Mouse (Mus musculus): ENCODE results near the gene Nrcam.
A peak's percentile ranks its signal among the peaks of the same experiment; 100 is the strongest.

Gene Nrcam

DNA sequence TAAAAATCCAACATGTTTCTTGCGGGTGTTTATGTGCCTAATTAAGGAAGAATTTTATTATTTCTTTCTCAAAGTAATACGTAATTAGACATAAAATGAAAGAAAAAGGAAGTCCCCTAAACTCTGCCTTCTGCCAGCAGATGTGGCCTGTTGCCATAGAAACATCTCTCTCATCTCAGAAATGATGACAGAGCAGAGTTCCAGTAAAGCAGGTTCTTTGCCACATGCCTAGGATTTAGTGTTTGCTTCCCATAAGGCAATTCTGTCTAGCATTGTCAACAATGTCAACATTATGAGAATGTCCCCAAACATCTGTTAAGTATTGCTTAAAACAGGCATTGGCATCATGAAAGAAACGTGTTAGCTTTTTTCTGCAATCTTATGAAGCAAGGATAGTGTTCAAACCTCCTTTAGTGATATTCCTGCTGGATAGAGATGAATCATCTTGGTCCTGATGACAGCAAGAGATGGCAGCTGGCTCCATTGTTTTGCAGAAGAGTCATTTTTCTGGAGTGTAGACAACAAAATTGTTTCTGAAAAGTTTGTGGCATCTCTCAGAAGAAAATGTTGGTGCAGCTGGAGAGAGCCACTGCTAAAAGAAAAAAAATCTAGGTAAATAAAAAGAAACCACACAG, 42.5 kb downstream of the Nrcam start:
- peak; percentile 21 for DNase-seq (ENCODE audit: low spot score)

DNA sequence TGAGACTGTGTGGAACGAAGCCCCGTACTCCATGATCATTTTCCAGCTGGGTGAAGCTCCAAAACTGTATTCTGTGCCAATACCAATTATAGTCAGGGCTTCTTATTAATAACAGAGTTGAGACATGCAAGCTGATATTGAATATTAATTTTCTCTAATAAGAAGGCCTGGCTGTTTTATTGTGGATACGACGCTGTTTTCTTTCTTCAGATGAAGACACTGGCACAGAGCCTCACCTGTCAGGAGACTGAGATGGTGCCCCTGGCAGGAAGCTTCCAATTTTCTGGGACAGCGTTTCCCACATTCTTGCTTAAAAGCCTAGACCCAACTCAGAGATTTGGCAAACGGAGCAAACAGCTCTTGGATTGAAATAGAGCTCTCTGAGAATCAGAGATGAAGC, 47.3 kb downstream of the Nrcam start:
- no peak for DNase-seq (ENCODE audit: low spot score)

DNA sequence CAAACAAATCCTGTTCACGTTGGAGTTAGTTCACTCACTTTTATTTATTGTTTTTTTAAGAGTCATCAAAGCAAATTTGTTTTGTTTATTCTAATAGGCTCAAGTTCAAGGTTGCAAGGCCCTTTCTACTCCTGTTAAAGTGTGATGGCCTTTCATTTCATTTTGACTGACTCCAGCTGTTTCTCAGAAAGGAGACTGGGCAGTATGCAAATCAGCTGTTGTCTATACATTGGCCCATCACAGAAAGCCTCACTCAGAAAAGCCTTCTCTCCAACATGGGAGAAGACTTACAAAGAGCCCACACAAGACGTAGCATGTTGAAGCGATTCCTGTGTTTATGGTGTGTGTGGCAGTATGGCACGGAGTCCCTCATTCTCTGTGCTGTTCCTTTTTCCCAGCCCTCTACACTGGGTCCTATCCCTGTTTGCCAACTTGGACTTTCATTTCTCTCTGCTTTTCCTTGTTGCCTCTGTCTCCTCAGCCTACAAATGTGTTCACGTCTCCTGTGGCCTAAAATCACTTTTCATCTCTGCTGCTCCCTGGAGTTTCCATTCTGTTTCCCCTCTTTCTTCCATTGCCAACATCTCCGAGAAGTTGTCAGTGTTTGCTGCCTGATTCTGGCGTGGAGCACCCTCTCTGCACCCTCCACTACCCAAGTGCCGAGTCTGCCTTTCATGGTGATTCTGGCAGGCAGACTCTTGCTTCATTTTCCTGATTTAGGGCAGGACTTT, 49.9 kb downstream of the Nrcam start:
- no peak for DNase-seq (ENCODE audit: low spot score)

DNA sequence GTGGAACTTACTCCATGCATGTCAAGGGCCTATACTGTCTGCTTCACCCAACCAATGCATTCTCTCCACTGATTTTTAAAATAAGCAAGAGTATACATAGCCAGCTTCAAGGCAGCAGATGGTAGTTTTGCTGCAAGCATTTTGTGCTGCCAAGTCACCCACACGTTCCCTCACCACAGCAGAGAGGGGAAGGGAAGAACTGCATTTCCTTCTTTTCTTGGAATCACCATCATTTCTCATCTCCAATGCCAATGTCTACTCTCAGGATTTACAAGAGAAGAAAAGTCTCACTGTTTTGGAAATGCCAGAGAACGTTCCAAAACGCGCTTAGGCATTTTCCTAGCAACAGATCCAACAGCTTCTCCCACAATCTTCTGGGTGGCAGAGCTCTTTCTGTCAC, 52.1 kb downstream of the Nrcam start:
- peak; percentile 68 for DNase-seq (ENCODE audit: low spot score)

DNA sequence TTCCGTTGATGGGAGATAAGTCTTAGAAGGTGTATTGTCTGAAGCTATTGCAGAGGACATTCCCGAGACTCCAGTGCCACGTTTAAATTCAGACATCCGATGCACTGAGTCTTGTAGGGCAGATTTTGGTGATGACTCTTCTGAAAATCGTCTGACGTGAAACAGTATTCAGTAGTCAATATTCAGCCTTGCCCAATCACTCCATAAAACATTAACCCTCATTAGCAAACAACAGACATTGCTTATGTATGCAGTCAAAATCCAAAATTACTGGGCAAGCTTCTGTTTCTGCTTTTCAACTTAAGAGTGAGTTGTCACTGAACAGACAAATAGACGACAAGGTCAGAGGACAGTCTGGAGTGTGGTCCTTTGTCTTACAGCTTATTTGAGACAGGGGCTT, 57.7 kb downstream of the Nrcam start:
- no peak for DNase-seq (ENCODE audit: low spot score)

DNA sequence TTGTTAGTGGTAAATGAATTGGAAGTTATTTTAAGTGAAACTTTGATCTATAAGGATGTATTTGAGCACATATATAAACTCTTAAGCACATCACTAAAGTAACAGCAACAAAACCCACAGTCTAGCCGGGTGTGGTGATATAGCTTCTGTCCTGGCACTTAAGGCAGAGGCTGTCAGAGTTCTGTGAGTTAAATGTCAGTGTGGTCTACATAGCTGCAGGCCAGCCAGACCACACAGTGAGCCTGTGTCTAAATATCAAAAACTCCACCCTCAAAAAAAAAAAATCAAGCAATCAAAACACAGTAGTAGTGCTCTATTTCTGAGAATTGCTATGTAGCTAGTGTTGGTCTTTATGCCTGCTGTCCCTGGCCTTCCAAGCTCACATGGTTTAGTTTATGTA, 59.5 kb downstream of the Nrcam start:
- no peak for DNase-seq (ENCODE audit: low spot score)

DNA sequence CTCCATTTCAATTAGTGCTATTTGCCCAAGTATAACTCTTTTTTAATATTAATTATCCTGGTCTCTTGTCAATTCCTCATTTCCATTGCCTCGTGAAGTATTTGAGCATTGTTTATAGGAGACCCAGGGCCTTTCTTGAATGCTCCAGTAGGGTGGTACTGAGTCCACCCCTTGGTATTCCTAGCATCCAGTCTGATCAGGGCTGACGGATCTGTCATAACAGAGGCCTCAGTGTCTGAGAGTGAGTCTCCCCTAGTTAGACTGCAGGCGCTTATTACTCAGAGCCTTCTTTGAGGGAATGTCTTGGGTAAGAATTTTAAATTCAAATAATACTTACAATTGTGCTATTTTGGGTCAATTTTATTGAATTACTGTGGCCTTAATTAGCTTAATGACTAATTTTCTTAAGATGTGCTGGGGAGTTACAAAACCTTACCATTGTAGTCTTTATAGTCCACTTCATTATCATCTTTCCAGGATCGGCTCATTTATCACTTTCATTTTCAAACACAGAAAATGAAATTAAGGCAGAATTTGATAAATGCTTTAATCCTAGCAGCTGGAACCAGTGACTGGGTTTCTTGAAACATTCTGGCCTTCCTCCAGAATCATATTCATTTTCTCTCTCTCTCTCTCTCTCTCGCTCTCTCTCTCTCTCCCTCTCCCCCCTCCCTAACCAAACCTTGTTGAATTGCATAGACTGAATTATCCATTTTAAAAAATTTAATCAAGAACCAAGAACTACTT, 61.9 kb downstream of the Nrcam start:
- no peak for DNase-seq (ENCODE audit: low spot score)

DNA sequence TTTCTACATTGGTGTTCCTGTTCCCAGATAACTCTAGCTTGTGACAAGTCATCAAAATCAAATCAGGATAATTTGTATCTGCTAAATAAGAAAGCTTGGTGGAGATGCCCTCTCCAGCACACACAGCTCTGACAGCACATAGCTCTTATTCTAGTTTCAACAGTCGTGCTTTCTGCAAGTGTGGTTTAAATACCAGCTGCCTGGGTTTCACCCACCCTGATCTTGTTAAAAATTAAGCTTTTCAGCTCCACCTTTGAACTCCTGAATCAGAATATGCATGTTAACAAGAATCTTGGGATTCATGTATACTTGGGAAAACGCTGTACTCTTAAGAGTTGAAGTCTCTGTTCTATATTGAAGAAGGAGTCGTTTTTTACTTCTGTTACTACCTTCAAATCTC, 66.2 kb downstream of the Nrcam start:
- DNase-seq (ENCODE audit: low spot score): no peak

DNA sequence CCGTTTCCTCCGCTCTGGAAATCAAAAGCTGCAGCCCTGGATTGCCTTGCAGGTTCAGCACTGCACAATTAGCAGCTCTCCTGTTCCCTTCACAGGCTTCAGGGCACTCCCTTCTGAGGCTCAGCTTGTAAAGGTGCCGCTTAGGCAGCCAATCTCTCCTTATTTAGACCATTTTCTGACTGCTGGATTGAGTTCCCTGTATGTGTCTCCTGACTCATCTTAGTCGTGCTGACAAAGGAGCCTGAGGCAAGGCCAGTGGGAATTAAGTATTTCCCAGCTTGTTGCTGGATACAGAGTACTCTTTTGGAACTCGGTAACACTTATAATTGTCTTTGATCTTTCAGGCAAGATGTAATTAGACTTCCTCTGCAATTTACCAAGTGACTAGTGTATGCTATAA, 69.1 kb downstream of the Nrcam start:
- no peak for DNase-seq (ENCODE audit: low spot score)

DNA sequence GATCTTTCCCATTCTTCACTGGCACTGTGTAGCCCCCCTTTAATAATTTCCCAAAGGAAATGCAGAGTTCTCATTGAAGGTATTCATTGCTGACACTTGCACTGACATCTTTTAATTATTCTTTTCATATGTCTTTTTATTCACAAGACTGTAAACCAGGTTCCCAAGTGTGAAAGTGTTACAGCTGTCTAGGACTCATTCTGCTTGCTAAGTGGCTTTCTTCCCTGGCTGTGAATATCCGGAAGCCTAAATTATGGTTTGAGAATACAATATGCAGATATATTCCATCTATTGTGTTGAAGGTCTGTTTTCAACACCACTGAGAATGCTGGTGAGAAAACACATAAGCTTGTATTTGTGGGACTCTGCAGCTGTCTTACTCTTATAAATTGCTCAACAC, 73.4 kb downstream of the Nrcam start:
- no peak for DNase-seq (ENCODE audit: low spot score)

DNA sequence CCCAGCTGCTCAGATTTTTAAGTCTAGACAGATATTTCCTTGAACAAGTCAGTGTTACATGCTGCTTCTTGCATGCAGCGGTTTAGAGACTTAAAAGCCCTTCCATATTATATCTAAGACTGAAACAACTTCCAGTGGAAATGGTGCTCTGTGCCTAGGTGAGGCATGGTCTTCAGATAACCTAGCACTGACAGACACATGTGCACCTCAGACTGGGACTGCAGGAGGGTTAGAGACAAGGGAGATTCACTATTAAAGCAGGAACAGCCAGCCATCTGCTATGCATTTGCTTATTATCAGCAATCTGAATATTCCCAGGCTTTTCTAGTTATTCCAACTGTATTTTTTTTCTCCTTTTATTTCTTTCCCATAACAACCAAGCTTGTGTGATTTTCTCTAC, 74.6 kb downstream of the Nrcam start:
- no peak for DNase-seq (ENCODE audit: low spot score)

DNA sequence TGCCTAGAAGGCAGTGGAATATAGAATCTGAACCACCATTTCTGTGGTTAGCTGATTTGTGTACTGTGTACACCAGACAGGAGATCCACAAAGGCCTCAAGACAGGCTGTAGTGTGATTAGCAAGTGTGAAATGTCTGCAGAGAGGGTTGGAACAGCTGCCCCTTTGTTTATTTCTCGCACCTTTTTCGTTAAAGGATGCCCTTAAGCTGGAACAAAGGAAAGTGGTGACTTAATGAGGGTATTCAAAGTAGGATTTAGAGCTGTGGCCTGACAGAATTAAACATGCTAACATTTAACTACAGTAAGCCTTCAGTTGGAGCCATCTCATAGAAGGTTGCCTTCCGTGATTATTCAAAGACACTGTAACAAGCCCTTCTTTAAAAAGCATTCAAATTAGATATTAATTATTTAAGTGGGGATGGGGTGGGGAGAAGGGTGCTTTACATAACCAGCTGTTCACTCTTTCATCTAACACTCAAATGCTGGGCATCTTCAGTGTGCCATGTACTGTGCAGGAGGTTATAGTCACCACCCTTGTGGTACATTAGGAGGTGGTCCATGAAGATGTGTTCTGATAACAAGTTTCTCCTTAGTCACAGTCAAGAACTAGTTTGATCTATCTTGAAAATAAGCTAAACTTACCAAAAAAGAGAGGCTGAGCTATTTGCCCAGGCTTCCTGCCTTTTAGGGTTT, 75.2 kb downstream of the Nrcam start:
- DNase-seq (ENCODE audit: low spot score): no peak

DNA sequence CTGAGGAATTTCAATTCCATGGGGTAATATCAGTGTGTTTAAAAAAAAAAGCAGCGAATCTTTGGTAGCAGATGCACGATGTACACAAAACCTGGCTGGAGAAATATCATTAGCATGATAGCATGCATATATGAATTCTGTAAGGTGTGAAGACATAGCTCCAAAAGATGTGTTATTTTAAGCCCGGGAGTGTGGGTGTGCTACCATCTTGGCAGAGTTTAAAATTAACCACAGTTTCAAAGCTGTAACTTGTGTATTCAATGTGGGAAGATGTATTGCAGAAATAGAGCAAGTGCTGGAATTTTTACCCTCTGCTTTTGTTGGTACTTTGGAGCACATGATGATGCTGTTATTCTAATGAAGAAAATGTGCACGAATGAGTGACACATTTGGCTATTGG, 81.1 kb downstream of the Nrcam start:
- peak; percentile 58 for DNase-seq (ENCODE audit: low spot score)

DNA sequence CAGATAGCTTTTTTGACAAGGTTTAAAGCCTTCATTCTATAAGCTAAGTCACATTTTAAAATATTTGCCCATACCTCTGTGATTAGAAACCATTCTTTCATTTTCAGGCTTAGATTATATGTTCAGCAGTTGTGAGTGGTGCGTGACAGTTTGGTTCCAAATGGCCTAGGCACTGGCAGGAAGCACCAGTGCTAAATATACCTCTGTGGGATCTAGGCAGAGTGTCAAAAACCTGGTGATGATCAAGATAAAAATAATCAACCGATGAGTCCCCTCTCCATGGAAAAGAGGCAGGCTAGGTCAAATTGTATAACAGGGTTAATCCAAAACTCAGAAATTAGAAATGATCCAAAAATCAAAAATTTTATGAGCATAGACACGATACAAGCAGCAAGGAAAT, 82.3 kb downstream of the Nrcam start:
- DNase-seq (ENCODE audit: low spot score): no peak

DNA sequence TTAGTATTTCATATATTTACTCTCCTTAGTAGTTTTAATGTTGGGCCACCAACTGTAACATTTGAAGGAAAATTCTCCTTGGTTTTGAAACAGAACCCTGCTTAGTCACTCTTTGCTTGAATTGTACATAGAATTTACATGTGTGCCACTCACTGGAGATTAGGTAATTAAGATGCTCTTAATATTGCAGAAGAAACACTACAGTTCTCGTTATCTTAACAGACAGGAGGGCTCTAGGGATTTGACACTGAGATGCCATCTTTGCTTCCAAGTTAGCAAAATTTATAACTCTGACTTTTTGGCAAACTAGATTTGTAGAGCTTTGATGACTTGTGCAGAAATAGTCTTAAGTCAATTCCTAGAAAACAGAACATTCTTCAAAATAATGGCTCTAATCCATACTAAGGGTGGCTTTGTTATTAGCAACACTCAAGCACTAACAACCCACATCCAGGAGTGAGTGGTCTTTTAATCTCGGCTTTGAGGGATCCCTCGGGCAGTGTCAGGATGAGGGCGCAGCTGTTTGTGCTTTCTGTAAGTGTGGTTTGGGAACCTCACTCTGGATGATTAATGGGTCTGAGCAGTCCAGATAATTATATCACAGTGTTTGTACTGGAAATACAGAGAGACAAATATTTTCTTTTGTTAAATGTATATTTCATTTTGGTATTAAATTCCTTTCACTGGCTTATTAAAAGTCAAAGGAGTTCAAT, 93.6 kb downstream of the Nrcam start:
- DNase-seq (ENCODE audit: low spot score): no peak

DNA sequence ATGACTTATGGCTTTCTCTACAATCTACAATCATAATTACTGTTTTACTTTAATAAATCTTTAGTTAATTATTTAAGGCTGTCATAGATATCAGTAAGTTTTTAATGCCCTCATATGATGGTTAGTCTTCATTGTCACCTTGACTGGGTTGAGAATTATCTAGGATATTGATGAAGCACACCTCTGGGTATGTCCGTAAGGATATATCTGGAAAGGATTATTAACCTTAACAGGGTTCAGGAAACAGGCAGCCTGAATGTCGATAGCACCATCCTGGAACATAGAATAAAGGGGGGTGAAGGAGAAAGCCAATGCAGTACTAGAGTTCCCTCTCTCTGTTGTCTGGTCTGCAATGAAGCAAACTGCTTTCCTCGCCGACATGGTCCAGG, 94.2 kb downstream of the Nrcam start:
- no peak for DNase-seq (ENCODE audit: low spot score)

DNA sequence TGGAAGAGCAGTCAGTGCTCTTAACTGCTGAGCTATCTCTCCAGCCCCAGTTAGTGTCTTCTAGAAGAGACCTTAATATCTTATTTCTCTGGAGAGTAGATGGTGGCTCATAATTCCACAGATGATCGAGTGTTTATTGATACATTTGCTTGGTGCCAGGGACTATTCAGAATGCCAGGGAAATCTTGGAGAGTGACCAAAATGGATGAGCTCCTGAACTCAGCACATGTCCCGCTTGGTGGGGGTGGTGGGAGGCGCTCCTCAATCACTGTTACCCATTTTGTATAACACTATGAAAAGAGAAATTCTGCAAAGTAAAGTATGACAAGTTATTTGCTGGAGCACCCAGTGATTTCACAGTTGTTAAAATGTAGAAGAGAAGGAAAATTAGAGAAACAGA, 95.3 kb downstream of the Nrcam start:
- DNase-seq (ENCODE audit: low spot score): no peak

DNA sequence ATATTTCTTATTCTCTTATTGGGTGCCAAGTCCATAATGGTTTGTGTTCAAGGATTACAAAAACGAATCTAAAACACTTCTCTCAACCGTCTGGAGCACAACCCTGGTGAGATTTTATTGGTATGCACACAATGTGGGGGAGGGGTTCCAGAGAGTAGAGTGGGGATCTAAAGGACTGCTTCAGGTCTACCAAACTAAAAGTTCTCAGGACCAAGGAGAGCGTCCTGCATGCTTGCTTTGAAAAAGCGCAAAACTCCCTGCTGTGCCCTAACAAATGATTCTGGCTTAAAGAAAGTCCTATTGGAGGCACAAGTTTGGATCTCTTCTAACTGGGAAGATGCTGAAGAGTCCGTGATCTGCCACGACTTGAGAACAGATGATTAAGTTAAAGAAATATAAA, 96.4 kb downstream of the Nrcam start:
- DNase-seq (ENCODE audit: low spot score): no peak

DNA sequence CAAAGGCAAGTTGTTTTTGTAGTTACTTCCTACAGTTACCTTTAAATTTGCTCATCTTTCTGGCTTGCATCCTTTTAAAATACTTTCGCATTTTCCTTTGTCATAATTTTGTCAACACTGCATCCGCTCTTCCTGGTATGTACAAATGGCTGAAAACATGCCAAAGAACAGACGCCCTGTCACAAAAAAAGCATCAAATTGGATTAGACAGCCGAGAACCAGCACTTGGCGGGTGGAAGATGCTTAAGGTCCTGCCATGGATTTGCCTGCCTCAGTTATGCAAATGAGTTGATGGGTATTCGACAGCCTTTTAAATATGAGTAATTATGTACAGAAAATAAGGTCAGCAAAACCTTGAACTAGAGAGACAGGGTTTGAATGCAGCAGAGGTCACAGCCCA, 101.7 kb downstream of the Nrcam start:
- no peak for DNase-seq (ENCODE audit: low spot score)

DNA sequence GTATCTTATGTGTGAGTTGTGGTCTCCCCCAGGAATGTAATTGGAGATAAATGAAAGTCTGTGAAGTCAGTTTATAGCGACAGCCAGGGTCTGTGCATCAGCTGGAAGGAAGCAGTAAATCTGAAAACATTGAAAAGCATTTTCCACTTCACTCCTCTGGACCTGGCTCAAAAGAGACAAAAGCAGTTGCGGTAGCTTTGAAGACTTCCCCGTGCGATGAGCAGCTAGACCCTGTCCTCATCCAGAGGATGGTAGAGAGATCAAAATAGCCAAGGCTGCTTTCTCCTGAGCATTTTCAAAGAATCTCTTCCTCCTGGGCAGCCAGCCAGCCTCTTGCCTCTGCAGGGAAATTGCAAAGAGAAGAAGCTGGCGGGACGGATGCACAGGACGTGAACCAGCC, 102.3 kb downstream of the Nrcam start:
- DNase-seq (ENCODE audit: low spot score): no peak

DNA sequence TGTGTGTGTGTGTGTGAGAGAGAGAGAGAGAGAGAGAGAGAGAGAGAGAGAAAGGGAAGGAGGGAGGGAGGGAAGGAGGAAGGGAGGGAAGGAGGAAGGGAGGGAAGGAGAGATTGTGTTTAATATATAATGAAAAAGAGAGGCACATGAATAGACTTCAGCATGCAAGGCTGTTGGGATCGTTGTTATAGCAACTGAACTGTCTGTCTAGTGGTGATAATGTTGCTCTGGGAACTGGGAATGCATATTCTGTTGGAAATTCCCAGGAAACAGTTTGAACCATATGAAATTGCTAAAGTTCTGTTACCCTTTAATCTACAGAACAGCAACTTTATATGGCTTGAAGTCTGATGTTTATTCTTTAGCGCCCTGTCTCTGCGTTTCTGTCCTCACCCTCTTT, 104.0 kb downstream of the Nrcam start:
- no peak for DNase-seq (ENCODE audit: low spot score)
